Mouse (Mus musculus): ENCODE data around the gene Eefsec. TPM values are rescaled to one million over a fixed set of nuclear protein-coding genes. Genes with fewer than 3 reads are reported as not detected.

The Eefsec gene
- polyA plus RNA-seq, 1 experiment from 2014 or later: 33.7 TPM

DNA sequence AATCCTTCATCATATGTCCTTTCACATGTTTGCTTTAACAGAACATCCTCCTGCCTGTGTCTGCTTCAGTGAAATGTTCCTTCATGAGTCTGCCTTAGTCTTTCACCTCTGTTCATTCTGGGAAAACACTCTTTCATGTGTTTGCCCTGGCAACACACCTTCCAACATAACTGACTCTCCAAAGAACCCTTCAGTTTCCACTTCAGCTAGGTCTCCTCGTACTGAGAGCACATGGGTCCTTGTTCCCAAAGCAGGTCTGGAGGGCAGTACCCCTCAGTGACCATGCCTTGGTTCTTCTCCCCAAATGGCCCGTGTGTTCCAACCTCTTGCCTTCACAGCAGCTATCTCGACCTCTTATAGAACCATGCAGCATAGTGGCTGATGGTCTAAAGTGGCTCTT is 179.3 kb downstream of the Eefsec start:
- no peak overlapping the region for H3K4me2 ChIP-seq
- no peak overlapping the region for H3K4me3 ChIP-seq (ENCODE audit: low read depth, low read length)
- ATAC-seq (ENCODE audit: low FRiP score) (no peak), DNase-seq (ENCODE audit: low spot score, missing footprints) (no peak)
- no peak overlapping the region for H3K9ac ChIP-seq (ENCODE audit: low read length)
- no peaks in the 10 kb centered on the region for H3K27me3 ChIP-seq (ENCODE audit: control insufficient read depth, insufficient read depth, low read length)
- WGBS: 92% methylated on average over 3 of the region's 3 CpGs
- H3K27ac ChIP-seq (ENCODE audit: low read depth, low read length): no peak overlapping the region
- no peaks in the 10 kb centered on the region for H3K9me3 ChIP-seq (ENCODE audit: control insufficient read depth, low read length)
- H3K36me3 ChIP-seq (ENCODE audit: control insufficient read depth, insufficient read depth, low read length): no peaks in the 10 kb centered on the region
- 0 out of 2 replicates have a peak, but pooled peaks cover 3% of the 10 kb centered on the region for H3K4me1 ChIP-seq (ENCODE audit: control insufficient read depth, insufficient read depth, low read length)

- Histone ChIP-seq H3K4me1 (ENCODE audit: control insufficient read depth, insufficient read depth, low read length) (0 out of 2 replicates have a peak, but pooled peaks cover 5% of the 10 kb centered on the region), H3K4me2 (no peak overlapping the region)
- 83% methylated on average over 3 of the region's 3 CpGs for WGBS
Measured at GRCm38 (mm10) chr6:88266055-88266454, 180.3 kb downstream of the Eefsec start.

DNA sequence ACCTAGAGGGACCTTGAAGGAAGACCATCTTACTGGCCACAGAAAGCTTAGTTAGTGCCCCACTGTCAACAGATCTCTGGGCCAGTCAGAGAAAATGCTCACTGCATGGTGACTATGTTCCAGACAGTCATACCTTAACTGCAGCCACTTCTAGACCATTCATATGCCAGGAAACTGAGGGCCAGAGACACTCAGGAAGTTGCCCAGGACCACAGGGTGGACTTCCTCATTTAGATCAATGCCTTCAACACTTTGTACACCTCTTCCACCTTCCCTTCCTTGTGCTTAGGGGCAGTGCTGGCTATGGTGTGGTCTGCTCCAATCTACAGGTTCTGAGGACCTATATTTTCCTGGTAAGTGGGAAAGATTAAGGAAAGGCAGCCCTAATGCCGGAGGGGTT is 181.0 kb downstream of the Eefsec start:
- DNase-seq (ENCODE audit: low spot score, missing footprints) (no peak), ATAC-seq (ENCODE audit: low FRiP score) (no peak)
- Histone ChIP-seq H3K4me3 (ENCODE audit: low read depth, low read length) (no peak overlapping the region), H3K9ac (ENCODE audit: low read length) (no peak overlapping the region), H3K4me2 (no peak overlapping the region), H3K27ac (ENCODE audit: low read depth, low read length) (no peak overlapping the region), H3K27me3 (ENCODE audit: control insufficient read depth, insufficient read depth, low read length) (no peaks in the 10 kb centered on the region), H3K36me3 (ENCODE audit: control insufficient read depth, insufficient read depth, low read length) (no peaks in the 10 kb centered on the region), H3K4me1 (ENCODE audit: control insufficient read depth, insufficient read depth, low read length) (0 out of 2 replicates have a peak, but pooled peaks cover 5% of the 10 kb centered on the region), H3K9me3 (ENCODE audit: control insufficient read depth, low read length) (no peaks in the 10 kb centered on the region)
- WGBS: 97% methylated on average over 1 of the region's 1 CpGs

More at GRCm38 (mm10) chr6:88266055-88266454, 180.3 kb downstream of the Eefsec start:
- no peaks in the 10 kb centered on the region for H3K27me3 ChIP-seq (ENCODE audit: control insufficient read depth, insufficient read depth, low read length)
- no peak overlapping the region for H3K4me3 ChIP-seq (ENCODE audit: low read depth, low read length)
- no peak overlapping the region for H3K27ac ChIP-seq (ENCODE audit: low read depth, low read length)
- no peak for ATAC-seq (ENCODE audit: low FRiP score)
- no peak for DNase-seq (ENCODE audit: low spot score, missing footprints)
- no peaks in the 10 kb centered on the region for H3K9me3 ChIP-seq (ENCODE audit: control insufficient read depth, low read length)
- no peak overlapping the region for H3K9ac ChIP-seq (ENCODE audit: low read length)
- no peaks in the 10 kb centered on the region for H3K36me3 ChIP-seq (ENCODE audit: control insufficient read depth, insufficient read depth, low read length)

GRCm38 (mm10) chr6:88262160-88262559 is 184.2 kb downstream of the Eefsec start:
- no peak for DNase-seq (ENCODE audit: low spot score, missing footprints)
- H3K27ac ChIP-seq (ENCODE audit: low read depth, low read length): no peak overlapping the region
- no peak overlapping the region for H3K9ac ChIP-seq (ENCODE audit: low read length)
- 0 out of 2 replicates have a peak, but pooled peaks cover 5% of the 10 kb centered on the region for H3K4me1 ChIP-seq (ENCODE audit: control insufficient read depth, insufficient read depth, low read length)
- H3K27me3 ChIP-seq (ENCODE audit: control insufficient read depth, insufficient read depth, low read length): no peaks in the 10 kb centered on the region
- WGBS: 37% methylated on average over 9 of the region's 9 CpGs
- H3K4me2 ChIP-seq: no peak overlapping the region
- no peak for ATAC-seq (ENCODE audit: low FRiP score)
- no peak overlapping the region for H3K4me3 ChIP-seq (ENCODE audit: low read depth, low read length)
- no peaks in the 10 kb centered on the region for H3K9me3 ChIP-seq (ENCODE audit: control insufficient read depth, low read length)
- H3K36me3 ChIP-seq (ENCODE audit: control insufficient read depth, insufficient read depth, low read length): no peaks in the 10 kb centered on the region

GRCm38 (mm10) chr6:88260645-88261044 is 185.7 kb downstream of the Eefsec start:
- no peak for ATAC-seq (ENCODE audit: low FRiP score)
- 0 out of 2 replicates have a peak, but pooled peaks cover 5% of the 10 kb centered on the region for H3K4me1 ChIP-seq (ENCODE audit: control insufficient read depth, insufficient read depth, low read length)
- 94% methylated on average over 3 of the region's 3 CpGs for WGBS

GRCm38 (mm10) chr6:88259621-88260020 is 186.7 kb downstream of the Eefsec start:
- no peaks in the 10 kb centered on the region for H3K36me3 ChIP-seq (ENCODE audit: control insufficient read depth, insufficient read depth, low read length)
- 0 out of 2 replicates have a peak, but pooled peaks cover 5% of the 10 kb centered on the region for H3K4me1 ChIP-seq (ENCODE audit: control insufficient read depth, insufficient read depth, low read length)
- ATAC-seq (ENCODE audit: low FRiP score) (no peak), DNase-seq (ENCODE audit: low spot score, missing footprints) (no peak)
- H3K27ac ChIP-seq (ENCODE audit: low read depth, low read length): no peak overlapping the region
- no peak overlapping the region for H3K4me2 ChIP-seq
- H3K9ac ChIP-seq (ENCODE audit: low read length): no peak overlapping the region
- H3K9me3 ChIP-seq (ENCODE audit: control insufficient read depth, low read length): no peaks in the 10 kb centered on the region
- 89% methylated on average over 3 of the region's 3 CpGs for WGBS
- no peak overlapping the region for H3K4me3 ChIP-seq (ENCODE audit: low read depth, low read length)
- no peaks in the 10 kb centered on the region for H3K27me3 ChIP-seq (ENCODE audit: control insufficient read depth, insufficient read depth, low read length)

More at GRCm38 (mm10) chr6:88260645-88261044, 185.7 kb downstream of the Eefsec start:
- H3K27ac ChIP-seq (ENCODE audit: low read depth, low read length): no peak overlapping the region
- no peak overlapping the region for H3K4me2 ChIP-seq
- H3K9ac ChIP-seq (ENCODE audit: low read length): no peak overlapping the region
- H3K27me3 ChIP-seq (ENCODE audit: control insufficient read depth, insufficient read depth, low read length): no peaks in the 10 kb centered on the region
- no peaks in the 10 kb centered on the region for H3K9me3 ChIP-seq (ENCODE audit: control insufficient read depth, low read length)
- H3K36me3 ChIP-seq (ENCODE audit: control insufficient read depth, insufficient read depth, low read length): no peaks in the 10 kb centered on the region
- DNase-seq (ENCODE audit: low spot score, missing footprints): no peak
- H3K4me3 ChIP-seq (ENCODE audit: low read depth, low read length): no peak overlapping the region

DNA sequence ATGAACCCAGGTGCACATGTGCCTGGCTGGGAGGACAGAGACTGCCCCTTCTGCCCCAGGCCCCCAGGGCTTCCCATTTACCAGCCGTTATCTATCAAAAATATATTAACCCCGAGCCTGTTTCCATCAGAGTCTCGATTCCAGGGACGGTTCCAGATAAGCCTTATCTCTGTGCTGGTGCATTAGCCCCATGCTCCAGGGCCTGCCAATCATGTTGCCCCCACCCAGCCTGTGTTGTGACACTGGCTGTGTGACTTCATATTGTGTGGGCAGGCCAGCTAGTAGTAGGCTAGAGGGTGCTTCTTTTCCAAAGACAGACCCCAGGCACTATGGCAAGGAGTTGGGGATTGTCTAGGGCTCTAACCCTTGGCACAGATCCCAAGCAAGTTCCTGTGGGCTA is 190.9 kb downstream of the Eefsec start:
- Histone ChIP-seq H3K27ac (ENCODE audit: low read depth, low read length) (no peak overlapping the region), H3K4me3 (ENCODE audit: low read depth, low read length) (no peak overlapping the region), H3K4me1 (ENCODE audit: control insufficient read depth, insufficient read depth, low read length) (no peaks in the 10 kb centered on the region), H3K9ac (ENCODE audit: low read length) (no peak overlapping the region), H3K9me3 (ENCODE audit: control insufficient read depth, low read length) (no peaks in the 10 kb centered on the region), H3K27me3 (ENCODE audit: control insufficient read depth, insufficient read depth, low read length) (no peaks in the 10 kb centered on the region), H3K36me3 (ENCODE audit: control insufficient read depth, insufficient read depth, low read length) (no peaks in the 10 kb centered on the region), H3K4me2 (no peak overlapping the region)
- ATAC-seq (ENCODE audit: low FRiP score): no peak
- WGBS: 76% methylated on average over 4 of the region's 4 CpGs
- DNase-seq (ENCODE audit: low spot score, missing footprints): no peak

- no peaks in the 10 kb centered on the region for H3K4me1 ChIP-seq (ENCODE audit: control insufficient read depth, insufficient read depth, low read length)
- no peak overlapping the region for H3K4me3 ChIP-seq (ENCODE audit: low read depth, low read length)
- H3K27ac ChIP-seq (ENCODE audit: low read depth, low read length): no peak overlapping the region
- no peak for DNase-seq (ENCODE audit: low spot score, missing footprints)
- no peak overlapping the region for H3K4me2 ChIP-seq
- no peaks in the 10 kb centered on the region for H3K27me3 ChIP-seq (ENCODE audit: control insufficient read depth, insufficient read depth, low read length)
- H3K9ac ChIP-seq (ENCODE audit: low read length): no peak overlapping the region
- no peaks in the 10 kb centered on the region for H3K9me3 ChIP-seq (ENCODE audit: control insufficient read depth, low read length)
- WGBS: 73% methylated on average over 6 of the region's 6 CpGs
- no peaks in the 10 kb centered on the region for H3K36me3 ChIP-seq (ENCODE audit: control insufficient read depth, insufficient read depth, low read length)
- ATAC-seq (ENCODE audit: low FRiP score): no peak
Measured at GRCm38 (mm10) chr6:88254082-88254481, 192.3 kb downstream of the Eefsec start.

DNA sequence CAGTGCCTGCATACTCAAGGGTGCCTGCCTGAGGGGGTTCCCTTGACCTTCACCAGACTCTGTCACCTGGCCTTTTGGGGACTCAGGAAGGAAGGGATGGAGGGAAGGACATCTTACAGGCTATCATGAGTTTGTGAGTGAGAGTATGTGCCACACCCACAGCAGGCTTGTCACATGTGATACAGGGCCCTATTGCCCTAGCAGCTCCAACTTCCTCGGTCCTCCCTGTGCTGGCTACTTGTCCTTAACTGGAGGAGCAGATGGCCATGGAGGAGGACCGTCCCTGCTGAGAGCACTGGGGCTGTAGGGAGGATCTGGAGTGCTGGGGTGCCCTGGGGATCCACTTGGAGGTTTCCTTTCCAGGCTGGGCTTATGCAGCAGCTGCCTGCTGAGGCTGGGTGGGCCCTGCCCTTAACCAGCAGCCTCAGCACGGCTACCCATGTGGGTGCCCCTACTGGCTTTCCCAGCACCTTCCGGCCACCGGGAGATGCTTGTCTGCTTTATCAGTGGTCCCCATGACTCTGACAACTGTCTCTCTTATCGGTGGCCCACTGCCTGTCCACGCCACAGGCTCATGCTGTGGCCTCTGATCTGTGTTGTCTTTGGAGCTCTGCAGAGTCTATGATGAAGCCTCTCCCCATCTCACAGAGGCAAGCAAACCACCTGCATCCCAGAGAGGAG is 194.4 kb downstream of the Eefsec start:
- Histone ChIP-seq H3K27me3 (ENCODE audit: control insufficient read depth, insufficient read depth, low read length) (no peaks in the 10 kb centered on the region), H3K9me3 (ENCODE audit: control insufficient read depth, low read length) (no peaks in the 10 kb centered on the region), H3K27ac (ENCODE audit: low read depth, low read length) (no peak overlapping the region), H3K36me3 (ENCODE audit: control insufficient read depth, insufficient read depth, low read length) (no peaks in the 10 kb centered on the region), H3K4me1 (ENCODE audit: control insufficient read depth, insufficient read depth, low read length) (no peaks in the 10 kb centered on the region), H3K4me2 (no peak overlapping the region), H3K4me3 (ENCODE audit: low read depth, low read length) (no peak overlapping the region), H3K9ac (ENCODE audit: low read length) (no peak overlapping the region)
- ATAC-seq (ENCODE audit: low FRiP score) (no peak), DNase-seq (ENCODE audit: low spot score, missing footprints) (no peak)
- 80% methylated on average over 7 of the region's 7 CpGs for WGBS
